ENCODE assay signal across 21 mouse cellular contexts in the genomic region with DNA sequence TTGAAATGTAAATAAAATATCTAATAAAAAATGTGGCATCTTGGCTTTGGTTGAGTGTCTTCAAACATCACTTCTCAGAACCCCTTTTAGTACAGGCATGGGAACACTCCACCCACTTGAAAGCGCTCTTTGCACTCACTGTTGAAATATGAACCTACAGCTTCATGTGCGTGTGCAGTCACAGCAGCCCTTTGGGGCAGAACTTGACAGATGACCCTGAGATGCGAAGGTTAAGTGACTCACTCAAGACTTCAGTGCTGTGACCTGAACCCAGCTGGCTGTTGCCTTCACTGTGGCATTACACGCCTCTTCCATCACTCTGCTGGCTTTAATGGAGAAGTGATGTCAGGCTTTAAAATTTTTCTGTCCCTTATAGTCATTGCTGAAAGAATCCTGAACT. TPM values are rescaled to one million over a fixed set of nuclear protein-coding genes. Genes with fewer than 3 reads are reported as not detected.
DNase-seq lines count a peak whose midpoint lies in the region; ATAC-seq and TF ChIP-seq lines count a peak whose summit lies in the region.
"Had no signal": no experiment of that assay in that cellular context is flagged by ENCODE, and none has a peak within 500 bp of the region (broad histone marks: within the 10 kb centered on the region; RNA-seq: fewer than 3 reads in every experiment).

No protein-coding gene starts in this region.

- H3K36me3 ChIP-seq in hindbrain, embryonic 10.5 days = peaks cover 26% of the 10 kb centered on the region
- peaks cover 7% of the 10 kb centered on the region for H3K36me3 ChIP-seq in hindbrain, embryonic 14.5 days (replicated peaks; ENCODE audit: control insufficient read depth, insufficient read depth)
- peaks cover under 1% of the 10 kb centered on the region; the same call in 1 of the 2 replicates for H3K36me3 ChIP-seq in stomach, embryonic 16.5 days (ENCODE audit: control insufficient read depth, insufficient read depth, low read length)
- H3K36me3 ChIP-seq in stomach, postnatal 0 days (ENCODE audit: control insufficient read depth, insufficient read depth, low read length) = no peaks in the 10 kb centered on the region
- peaks cover 8% of the 10 kb centered on the region; the same call in 1 of the 2 replicates for H3K36me3 ChIP-seq in lung, embryonic 16.5 days (ENCODE audit: control insufficient read depth, insufficient read depth, low read length)

- no peak overlapping the region for H3K4me3 ChIP-seq in hindbrain, embryonic 10.5 days
- H3K4me3 ChIP-seq in hindbrain, embryonic 14.5 days (replicated peaks; ENCODE audit: low read length) = no peak overlapping the region
- H3K4me3 ChIP-seq in stomach, embryonic 16.5 days (replicated peaks; ENCODE audit: low read length) = no peak overlapping the region
- no peak overlapping the region for H3K4me3 ChIP-seq in stomach, postnatal 0 days (ENCODE audit: low read depth, low read length)
- H3K4me3 ChIP-seq in lung, embryonic 16.5 days (ENCODE audit: low read length) = no peak overlapping the region
- H3K4me3 ChIP-seq: forebrain, embryonic 10.5 days; heart, embryonic 15.5 days; liver, embryonic 13.5 days; megakaryocyte, embryonic 14.5 days had no signal

- H3K4me1 ChIP-seq in hindbrain, embryonic 10.5 days (replicated peaks) = 0 out of 2 replicates have a peak, but pooled peaks cover 2% of the 10 kb centered on the region
- no peaks in the 10 kb centered on the region for H3K4me1 ChIP-seq in hindbrain, embryonic 14.5 days (replicated peaks; ENCODE audit: control insufficient read depth, insufficient read depth, low read length)
- H3K4me1 ChIP-seq in stomach, embryonic 16.5 days (ENCODE audit: control insufficient read depth, insufficient read depth, low read length) = no peaks in the 10 kb centered on the region
- no peaks in the 10 kb centered on the region for H3K4me1 ChIP-seq in stomach, postnatal 0 days (replicated peaks; ENCODE audit: control insufficient read depth, insufficient read depth)
- no peaks in the 10 kb centered on the region for H3K4me1 ChIP-seq in lung, embryonic 16.5 days (replicated peaks; ENCODE audit: control insufficient read depth, insufficient read depth, low read length)
- H3K4me1 ChIP-seq: forebrain, embryonic 10.5 days; liver, embryonic 13.5 days had no signal

- no peak overlapping the region for H3K4me2 ChIP-seq in hindbrain, embryonic 14.5 days (replicated peaks)
- no peak overlapping the region for H3K4me2 ChIP-seq in stomach, embryonic 16.5 days (ENCODE audit: low read depth, low read length)
- no peak overlapping the region for H3K4me2 ChIP-seq in stomach, postnatal 0 days (replicated peaks; ENCODE audit: low read depth)
- H3K4me2 ChIP-seq in lung, embryonic 16.5 days (ENCODE audit: low read depth, low read length) = no peak overlapping the region
- H3K4me2 ChIP-seq: heart, embryonic 15.5 days; liver, embryonic 13.5 days had no signal

- WGBS in hindbrain, embryonic 10.5 days = 74% methylated on average over 4 of the region's 4 CpGs
- 75% methylated on average over 4 of the region's 4 CpGs for WGBS in hindbrain, embryonic 14.5 days
- WGBS in stomach, embryonic 16.5 days = 41% methylated on average over 4 of the region's 4 CpGs
- WGBS in stomach, postnatal 0 days = 41% methylated on average over 4 of the region's 4 CpGs
- WGBS in lung, embryonic 16.5 days = 16% methylated on average over 4 of the region's 4 CpGs

- H3K9me3 ChIP-seq in hindbrain, embryonic 10.5 days = no peaks in the 10 kb centered on the region
- no peaks in the 10 kb centered on the region for H3K9me3 ChIP-seq in hindbrain, embryonic 14.5 days (ENCODE audit: control insufficient read depth, low read length)
- H3K9me3 ChIP-seq in stomach, embryonic 16.5 days (replicated peaks; ENCODE audit: control insufficient read depth, low read length) = no peaks in the 10 kb centered on the region
- H3K9me3 ChIP-seq in stomach, postnatal 0 days (ENCODE audit: control insufficient read depth, low read length) = no peaks in the 10 kb centered on the region
- H3K9me3 ChIP-seq in lung, embryonic 16.5 days (ENCODE audit: control insufficient read depth, low read length) = no peaks in the 10 kb centered on the region
- H3K9me3 ChIP-seq: forebrain, embryonic 10.5 days; heart, embryonic 15.5 days; liver, embryonic 13.5 days had no signal

- no peaks in the 10 kb centered on the region for H3K27me3 ChIP-seq in hindbrain, embryonic 10.5 days (ENCODE audit: insufficient read depth, poor library complexity, severe bottlenecking)
- H3K27me3 ChIP-seq in hindbrain, embryonic 14.5 days (ENCODE audit: control insufficient read depth, insufficient read depth, low read length) = no peaks in the 10 kb centered on the region
- no peaks in the 10 kb centered on the region for H3K27me3 ChIP-seq in stomach, embryonic 16.5 days (ENCODE audit: control insufficient read depth, insufficient read depth, low read length)
- no peaks in the 10 kb centered on the region for H3K27me3 ChIP-seq in stomach, postnatal 0 days (ENCODE audit: control insufficient read depth, insufficient read depth, low read length)
- no peaks in the 10 kb centered on the region for H3K27me3 ChIP-seq in lung, embryonic 16.5 days (ENCODE audit: control insufficient read depth, insufficient read depth, low read depth, low read length)
- H3K27me3 ChIP-seq: heart, embryonic 15.5 days; liver, embryonic 13.5 days had no signal

- no peak overlapping the region for H3K9ac ChIP-seq in hindbrain, embryonic 14.5 days
- H3K9ac ChIP-seq in stomach, embryonic 16.5 days (ENCODE audit: low read length) = no peak overlapping the region
- H3K9ac ChIP-seq in stomach, postnatal 0 days (ENCODE audit: low read length) = no peak overlapping the region
- H3K9ac ChIP-seq in lung, embryonic 16.5 days (ENCODE audit: low read length) = no peak overlapping the region
- H3K9ac ChIP-seq: heart, embryonic 15.5 days; liver, embryonic 13.5 days had no signal

- no peak for TF ChIP-seq EP300 in stomach, postnatal 0 days (optimal IDR thresholded peaks at IDR 0.05)

- no peak for ATAC-seq in hindbrain, embryonic 14.5 days (ENCODE audit: low FRiP score)
- peak; percentile 25; the same call in 1 of the 2 replicates for ATAC-seq in stomach, embryonic 16.5 days (ENCODE audit: insufficient read depth, low FRiP score)
- ATAC-seq in stomach, postnatal 0 days (ENCODE audit: low FRiP score, low TSS enrichment) = no peak
- peak; percentile 93 for ATAC-seq in lung, embryonic 16.5 days (ENCODE audit: low read depth)
- ATAC-seq: hindbrain, embryonic 16.5 days had no signal

- TF ChIP-seq CTCF in stomach, postnatal 0 days (IDR thresholded peaks at IDR 0.05; ENCODE audit: low read depth) = no peak

- no peak overlapping the region for H3K27ac ChIP-seq in hindbrain, embryonic 10.5 days
- no peak overlapping the region for H3K27ac ChIP-seq in hindbrain, embryonic 14.5 days
- H3K27ac ChIP-seq in stomach, embryonic 16.5 days (ENCODE audit: low read length) = no peak overlapping the region
- no peak overlapping the region for H3K27ac ChIP-seq in stomach, postnatal 0 days (replicated peaks)
- H3K27ac ChIP-seq in lung, embryonic 16.5 days (ENCODE audit: low read length) = no peak overlapping the region
- H3K27ac ChIP-seq: forebrain, embryonic 10.5 days; heart, embryonic 15.5 days; liver, embryonic 13.5 days had no signal

- peak; percentile 7 for DNase-seq in hindbrain, embryonic 10.5 days (ENCODE audit: low spot score)
- no peak for DNase-seq in hindbrain, embryonic 14.5 days (ENCODE audit: low spot score)
- DNase-seq in stomach, postnatal 0 days (ENCODE audit: low spot score) = no peak
- DNase-seq in gastrocnemius, postnatal 10 days = no peak
- DNase-seq in natural killer cell, adult 2 months (ENCODE audit: low spot score in 2 of 2) = no peak
- DNase-seq in right cerebral cortex, adult 2 months (ENCODE audit: low spot score in 2 of 2) = no peak
- DNase-seq: B cell, adult 2 months; cerebellum, adult 2 months; kidney, adult 2 months; left cerebral cortex, postnatal 4 days; liver, embryonic 13.5 days; thymus, postnatal 4 days had no signal

RNA-seq across cellular contexts. Expression of a gene that starts 53.3 kb away (rescaled TPM):
- polyA plus RNA-seq in hindbrain, embryonic 10.5 days (2016; fragmentation: Nextera tagmentation; extraction: Ambion mirVana) = not detected in 2 replicates
- polyA plus RNA-seq in hindbrain, embryonic 14.5 days (2014; fragmentation: Nextera tagmentation; extraction: Ambion mirVana) = not detected in 2 replicates
- not detected in 2 replicates for polyA plus RNA-seq in stomach, embryonic 16.5 days (2015; fragmentation: Nextera tagmentation; extraction: Ambion mirVana)
- polyA plus RNA-seq in stomach, postnatal 0 days (2015; fragmentation: Nextera tagmentation; extraction: Ambion mirVana) = not detected in 2 replicates
- polyA plus RNA-seq in lung, embryonic 16.5 days (2015; fragmentation: Nextera tagmentation; extraction: Ambion mirVana) = not detected in 2 replicates
- total RNA-seq in gastrocnemius, postnatal 10 days (2021) = not detected
- total RNA-seq: granulocyte monocyte progenitor cell, adult 5-6 weeks; layer of hippocampus, postnatal 25 days; left cerebral cortex, postnatal 4 days had no signal
- polyA plus RNA-seq: brain, embryonic 14.5 days; cerebellum, adult 2 months; forebrain, embryonic 10.5 days; heart, embryonic 15.5 days; hindbrain, embryonic 16.5 days; kidney, adult 2 months; liver, embryonic 13.5 days had no signal

RNA-seq across cellular contexts. Expression of a gene that starts 59.7 kb away (rescaled TPM):
- 8.6 and 8.8 TPM in 2 replicates for polyA plus RNA-seq in hindbrain, embryonic 10.5 days (2016; fragmentation: Nextera tagmentation; extraction: Ambion mirVana)
- polyA plus RNA-seq in hindbrain, embryonic 14.5 days (2014; fragmentation: Nextera tagmentation; extraction: Ambion mirVana) = 10.3 and 11.2 TPM in 2 replicates
- polyA plus RNA-seq in stomach, embryonic 16.5 days (2015; fragmentation: Nextera tagmentation; extraction: Ambion mirVana) = 4.3 and 5.1 TPM in 2 replicates
- polyA plus RNA-seq in stomach, postnatal 0 days (2015; fragmentation: Nextera tagmentation; extraction: Ambion mirVana) = 2.6 and 2.8 TPM in 2 replicates
- polyA plus RNA-seq in lung, embryonic 16.5 days (2015; fragmentation: Nextera tagmentation; extraction: Ambion mirVana) = 5.8 and 7.0 TPM in 2 replicates
- 1 to 10 TPM; 6.8 to 7.1 TPM for total RNA-seq in gastrocnemius, postnatal 10 days (2021)

Comparison
In these comparisons a context has a peak if more than half of its experiments do, and no peak if none do; other contexts are left out.
1. ATAC-seq: peak in stomach, embryonic 16.5 days (single experiment) and lung, embryonic 16.5 days (single experiment); none in hindbrain, embryonic 14.5 days (single experiment) and stomach, postnatal 0 days (single experiment).